Mouse (Mus musculus): ENCODE measurements around the gene Rbpj.

GRCm38 (mm10) chr5:53509465-53509864, 43.5 kb downstream of the Rbpj start:
- TF ChIP-seq CTCF (conservative IDR thresholded peaks at IDR 0.05; ENCODE audit: insufficient read depth, insufficient read length, low read depth, low read length) (no peak), POLR2A (IDR thresholded peaks at IDR 0.05; ENCODE audit: low read depth, low read length) (no peak)

Data from kidney, adult 2 months (tissue).